In the genomic region with DNA sequence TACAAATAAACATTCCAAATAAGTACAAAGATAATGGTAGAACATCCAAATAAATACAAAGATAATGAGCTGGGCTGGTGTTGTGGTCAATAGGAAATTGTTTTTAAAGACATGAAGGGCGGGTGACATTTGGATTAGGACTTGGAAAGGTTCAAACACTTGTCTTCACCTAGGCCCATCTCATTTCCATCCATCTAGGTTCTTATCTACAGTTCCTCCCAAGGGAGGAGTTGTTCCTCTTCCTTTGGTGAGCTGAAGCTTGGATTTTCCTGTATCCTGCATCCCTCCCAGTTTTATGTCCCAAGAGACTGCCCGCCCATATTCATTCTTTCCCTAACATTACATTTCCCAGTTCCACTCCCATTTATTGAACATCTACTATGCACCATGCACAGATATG, we compare ENCODE assay signal across 8 mouse cellular contexts. TPM values are rescaled to one million over a fixed set of nuclear protein-coding genes. Genes with fewer than 3 reads are reported as not detected.
DNase-seq lines count a peak whose midpoint lies in the region; ATAC-seq lines count a peak whose summit lies in the region.

No protein-coding gene starts in this region.

- peaks cover 12% of the 10 kb centered on the region for H3K4me1 ChIP-seq in embryonic facial prominence, embryonic 10.5 days
- H3K4me1 ChIP-seq in hindbrain, embryonic 15.5 days (replicated peaks) = peaks cover 26% of the 10 kb centered on the region
- peaks cover 25% of the 10 kb centered on the region for H3K4me1 ChIP-seq in midbrain, embryonic 15.5 days

- H3K27ac ChIP-seq in embryonic facial prominence, embryonic 10.5 days (replicated peaks) = peak overlapping the region; percentile 97
- peak overlapping the region; percentile 100 for H3K27ac ChIP-seq in hindbrain, embryonic 15.5 days (replicated peaks)
- peak overlapping the region; percentile 98 for H3K27ac ChIP-seq in midbrain, embryonic 15.5 days

- no peaks in the 10 kb centered on the region for H3K9me3 ChIP-seq in embryonic facial prominence, embryonic 10.5 days
- no peaks in the 10 kb centered on the region for H3K9me3 ChIP-seq in hindbrain, embryonic 15.5 days
- no peaks in the 10 kb centered on the region for H3K9me3 ChIP-seq in midbrain, embryonic 15.5 days

- H3K4me3 ChIP-seq in embryonic facial prominence, embryonic 10.5 days = peak overlapping the region; percentile 93
- H3K4me3 ChIP-seq in hindbrain, embryonic 15.5 days = peak overlapping the region; percentile 64
- peak overlapping the region; percentile 88 for H3K4me3 ChIP-seq in midbrain, embryonic 15.5 days

- peak; percentile 13 to 65 for DNase-seq in kidney, postnatal 36 days
- no peak for DNase-seq in kidney, postnatal 4 days
- no peak for DNase-seq in embryonic facial prominence, embryonic 10.5 days (ENCODE audit: low spot score)
- DNase-seq in cerebellum, postnatal 10 days = no peak
- no peak for DNase-seq in testis, postnatal 14 days (ENCODE audit: low spot score)
- no peak for DNase-seq in adrenal gland, postnatal 10 days

- WGBS in embryonic facial prominence, embryonic 10.5 days = 70% methylated on average over 2 of the region's 2 CpGs
- 68% methylated on average over 2 of the region's 2 CpGs for WGBS in hindbrain, embryonic 15.5 days
- 87% methylated on average over 2 of the region's 2 CpGs for WGBS in midbrain, embryonic 15.5 days

- peak overlapping the region; percentile 77 for H3K9ac ChIP-seq in hindbrain, embryonic 15.5 days
- peak overlapping the region; percentile 86 for H3K9ac ChIP-seq in midbrain, embryonic 15.5 days

- no peaks in the 10 kb centered on the region for H3K27me3 ChIP-seq in embryonic facial prominence, embryonic 10.5 days (replicated peaks; ENCODE audit: low read depth, poor library complexity, severe bottlenecking)
- no peaks in the 10 kb centered on the region for H3K27me3 ChIP-seq in hindbrain, embryonic 15.5 days
- H3K27me3 ChIP-seq in midbrain, embryonic 15.5 days (replicated peaks) = no peaks in the 10 kb centered on the region

- no peak for ATAC-seq in hindbrain, embryonic 15.5 days (ENCODE audit: low FRiP score, low read depth)
- peak; percentile 18; the same call in 1 of the 2 replicates for ATAC-seq in midbrain, embryonic 15.5 days (replicated peaks)

- H3K4me2 ChIP-seq in hindbrain, embryonic 15.5 days = peak overlapping the region; percentile 56
- peak overlapping the region; percentile 61 for H3K4me2 ChIP-seq in midbrain, embryonic 15.5 days

- peaks cover 10% of the 10 kb centered on the region for H3K36me3 ChIP-seq in embryonic facial prominence, embryonic 10.5 days (replicated peaks)
- H3K36me3 ChIP-seq in hindbrain, embryonic 15.5 days = no peaks in the 10 kb centered on the region
- H3K36me3 ChIP-seq in midbrain, embryonic 15.5 days (replicated peaks) = no peaks in the 10 kb centered on the region

RNA-seq across cellular contexts. Expression of a gene that starts 0.5 kb away (rescaled TPM):
- polyA plus RNA-seq in embryonic facial prominence, embryonic 10.5 days (2016; fragmentation: Nextera tagmentation; extraction: Ambion mirVana) = 96.6 and 99.6 TPM in 2 replicates
- 87.3 and 87.8 TPM in 2 replicates for polyA plus RNA-seq in hindbrain, embryonic 15.5 days (2015; fragmentation: Nextera tagmentation; extraction: Ambion mirVana)
- polyA plus RNA-seq in midbrain, embryonic 15.5 days (2015; fragmentation: Nextera tagmentation; extraction: Ambion mirVana) = 90.3 and 92.5 TPM in 2 replicates
- 10 to 100 TPM; 64.3 to 72.7 TPM for total RNA-seq in adrenal gland, postnatal 10 days (2021)

RNA-seq across cellular contexts. Expression of a gene that starts 48.9 kb away (rescaled TPM):
- polyA plus RNA-seq in embryonic facial prominence, embryonic 10.5 days (2016; fragmentation: Nextera tagmentation; extraction: Ambion mirVana) = 0.15 and 0.39 TPM in 2 replicates
- polyA plus RNA-seq in hindbrain, embryonic 15.5 days (2015; fragmentation: Nextera tagmentation; extraction: Ambion mirVana) = 1.8 and 2.2 TPM in 2 replicates
- 1.1 TPM in 2 replicates for polyA plus RNA-seq in midbrain, embryonic 15.5 days (2015; fragmentation: Nextera tagmentation; extraction: Ambion mirVana)
- total RNA-seq in adrenal gland, postnatal 10 days (2021) = under 1 TPM in 1 of 2 experiments, not detected in 1; 0.45 TPM

RNA-seq across cellular contexts. Expression of a gene that starts 51.4 kb away (rescaled TPM):
- polyA plus RNA-seq in embryonic facial prominence, embryonic 10.5 days (2016; fragmentation: Nextera tagmentation; extraction: Ambion mirVana) = 4.5 and 5.3 TPM in 2 replicates
- polyA plus RNA-seq in hindbrain, embryonic 15.5 days (2015; fragmentation: Nextera tagmentation; extraction: Ambion mirVana) = 0.32 and 0.37 TPM in 2 replicates
- polyA plus RNA-seq in midbrain, embryonic 15.5 days (2015; fragmentation: Nextera tagmentation; extraction: Ambion mirVana) = 0.95 and 1.3 TPM in 2 replicates
- total RNA-seq in adrenal gland, postnatal 10 days (2021) = under 1 TPM; 0.12 to 0.39 TPM

RNA-seq across cellular contexts. Expression of a gene that starts 59.5 kb away (rescaled TPM):
- polyA plus RNA-seq in embryonic facial prominence, embryonic 10.5 days (2016; fragmentation: Nextera tagmentation; extraction: Ambion mirVana) = not detected in 2 replicates
- polyA plus RNA-seq in hindbrain, embryonic 15.5 days (2015; fragmentation: Nextera tagmentation; extraction: Ambion mirVana) = not detected in 2 replicates
- not detected in 2 replicates for polyA plus RNA-seq in midbrain, embryonic 15.5 days (2015; fragmentation: Nextera tagmentation; extraction: Ambion mirVana)
- not detected for total RNA-seq in adrenal gland, postnatal 10 days (2021)

Comparison
In these comparisons a context has a peak if more than half of its experiments do, and no peak if none do; other contexts are left out.
1. DNase-seq: peak in kidney, postnatal 36 days (2 of 2); none in kidney, postnatal 4 days (0 of 2), embryonic facial prominence, embryonic 10.5 days (single experiment), cerebellum, postnatal 10 days (0 of 2), testis, postnatal 14 days (single experiment) and adrenal gland, postnatal 10 days (single experiment).
2. Peak in every context shown above with its lines, with median percentiles within 50 percentile points of each other: H3K27ac ChIP-seq and H3K4me3 ChIP-seq.